Comparison of ENCODE assay signal across 28 mouse cellular contexts in the genomic region with DNA sequence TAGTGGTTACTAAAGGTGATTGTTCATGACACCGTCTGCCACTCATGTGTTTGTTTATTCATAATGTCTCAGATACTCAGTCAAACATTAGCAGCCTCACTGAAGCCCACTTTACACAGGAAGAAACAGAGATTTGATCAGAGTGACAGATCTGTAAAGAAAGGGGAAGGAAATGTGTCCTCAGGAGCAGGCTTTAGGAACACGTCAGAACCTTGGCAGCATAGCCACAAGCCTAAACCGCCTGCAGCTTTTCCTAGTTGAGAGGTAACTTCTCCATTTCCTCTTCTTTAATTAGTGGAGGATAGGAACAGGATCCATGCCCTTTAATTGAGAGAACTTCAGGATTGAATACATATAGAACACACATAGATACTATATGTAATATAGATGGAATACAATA.
DNase-seq lines count a peak whose midpoint lies in the region; ATAC-seq and TF ChIP-seq lines count a peak whose summit lies in the region.
"Had no signal": no experiment of that assay in that cellular context is flagged by ENCODE, and none has a peak within 500 bp of the region (broad histone marks: within the 10 kb centered on the region; RNA-seq: fewer than 3 reads in every experiment).

No protein-coding gene starts in this region.

- no peaks in the 10 kb centered on the region for H3K9me3 ChIP-seq in forebrain, embryonic 13.5 days (replicated peaks)
- no peaks in the 10 kb centered on the region for H3K9me3 ChIP-seq in forebrain, embryonic 11.5 days (ENCODE audit: control insufficient read depth, low read length)
- H3K9me3 ChIP-seq in midbrain, embryonic 12.5 days: no peaks in the 10 kb centered on the region
- H3K9me3 ChIP-seq in midbrain, postnatal 0 days (ENCODE audit: low read length): no peaks in the 10 kb centered on the region
- H3K9me3 ChIP-seq: embryonic facial prominence, embryonic 10.5 days; embryonic facial prominence, embryonic 13.5 days; G1E; heart, embryonic 12.5 days; heart, embryonic 15.5 days had no signal

- H3K4me1 ChIP-seq in forebrain, embryonic 13.5 days: peaks cover 82% of the 10 kb centered on the region
- peaks cover 28% of the 10 kb centered on the region for H3K4me1 ChIP-seq in forebrain, embryonic 11.5 days (replicated peaks; ENCODE audit: control insufficient read depth, insufficient read depth, low read length)
- H3K4me1 ChIP-seq in midbrain, embryonic 12.5 days: peaks cover 77% of the 10 kb centered on the region
- H3K4me1 ChIP-seq in midbrain, postnatal 0 days (ENCODE audit: insufficient read depth, low read length): peaks cover 12% of the 10 kb centered on the region; the same call in 1 of the 2 replicates

- no peaks in the 10 kb centered on the region for H3K27me3 ChIP-seq in forebrain, embryonic 13.5 days
- peaks cover 22% of the 10 kb centered on the region for H3K27me3 ChIP-seq in forebrain, embryonic 11.5 days (ENCODE audit: control insufficient read depth, insufficient read depth, low read length)
- peaks cover 95% of the 10 kb centered on the region for H3K27me3 ChIP-seq in midbrain, embryonic 12.5 days
- H3K27me3 ChIP-seq in midbrain, postnatal 0 days (ENCODE audit: insufficient read depth, low read length): peaks cover 25% of the 10 kb centered on the region

- no peak for TF ChIP-seq CTCF in midbrain, postnatal 0 days (IDR thresholded peaks at IDR 0.05)

- no peak for ATAC-seq in forebrain, embryonic 13.5 days
- ATAC-seq in forebrain, embryonic 11.5 days (replicated peaks; ENCODE audit: low FRiP score): no peak
- ATAC-seq in midbrain, embryonic 12.5 days (ENCODE audit: low FRiP score, low read depth): no peak
- no peak for ATAC-seq in midbrain, postnatal 0 days (ENCODE audit: low FRiP score)
- peak; percentile 48; the same call in 1 of the 2 replicates for ATAC-seq in common myeloid progenitor, adult 5-6 weeks (replicated peaks; ENCODE audit: low read depth, poor library complexity, severe bottlenecking)
- ATAC-seq in megakaryocyte progenitor cell, adult 5-6 weeks (replicated peaks; ENCODE audit: poor library complexity): 0 out of 2 replicates have a peak, but pooled peaks have one; percentile 20
- ATAC-seq: Patski had no signal

- peak overlapping the region; percentile 56 for H3K9ac ChIP-seq in forebrain, embryonic 13.5 days
- H3K9ac ChIP-seq in forebrain, embryonic 11.5 days (ENCODE audit: low read length): no peak overlapping the region; the same call in 1 of the 2 replicates
- H3K9ac ChIP-seq in midbrain, embryonic 12.5 days (replicated peaks): no peak overlapping the region
- H3K9ac ChIP-seq in midbrain, postnatal 0 days (replicated peaks; ENCODE audit: low read length, poor library complexity, severe bottlenecking): no peak overlapping the region
- H3K9ac ChIP-seq: embryonic facial prominence, embryonic 13.5 days; heart, embryonic 12.5 days; heart, embryonic 15.5 days; hindbrain, embryonic 14.5 days had no signal

- peak overlapping the region; percentile 99 for H3K27ac ChIP-seq in forebrain, embryonic 13.5 days
- H3K27ac ChIP-seq in forebrain, embryonic 11.5 days (ENCODE audit: low read depth, low read length): no peak overlapping the region
- no peak overlapping the region for H3K27ac ChIP-seq in midbrain, embryonic 12.5 days (replicated peaks)
- H3K27ac ChIP-seq in midbrain, postnatal 0 days (ENCODE audit: low read depth, low read length): no peak overlapping the region
- H3K27ac ChIP-seq: embryonic facial prominence, embryonic 10.5 days; embryonic facial prominence, embryonic 13.5 days; heart, embryonic 15.5 days; hindbrain, embryonic 14.5 days had no signal

- H3K4me3 ChIP-seq in forebrain, embryonic 13.5 days: no peak overlapping the region
- no peak overlapping the region for H3K4me3 ChIP-seq in forebrain, embryonic 11.5 days (ENCODE audit: low read depth, low read length)
- H3K4me3 ChIP-seq in midbrain, embryonic 12.5 days: no peak overlapping the region
- H3K4me3 ChIP-seq in midbrain, postnatal 0 days (ENCODE audit: low read depth, low read length): no peak overlapping the region
- H3K4me3 ChIP-seq: embryonic facial prominence, embryonic 10.5 days; embryonic facial prominence, embryonic 13.5 days; erythroblast, embryonic 14.5 days; heart, embryonic 12.5 days; heart, embryonic 15.5 days had no signal

- no peaks in the 10 kb centered on the region for H3K36me3 ChIP-seq in forebrain, embryonic 13.5 days (ENCODE audit: poor library complexity, severe bottlenecking)
- no peaks in the 10 kb centered on the region for H3K36me3 ChIP-seq in forebrain, embryonic 11.5 days (ENCODE audit: control insufficient read depth, insufficient read depth, low read length)
- H3K36me3 ChIP-seq in midbrain, embryonic 12.5 days: 0 out of 2 replicates have a peak, but pooled peaks cover 4% of the 10 kb centered on the region
- no peaks in the 10 kb centered on the region for H3K36me3 ChIP-seq in midbrain, postnatal 0 days (ENCODE audit: insufficient read depth, low read length)
- H3K36me3 ChIP-seq: embryonic facial prominence, embryonic 10.5 days; embryonic facial prominence, embryonic 13.5 days; G1E; heart, embryonic 12.5 days; heart, embryonic 15.5 days had no signal

- peak overlapping the region; percentile 82 for H3K4me2 ChIP-seq in forebrain, embryonic 13.5 days
- H3K4me2 ChIP-seq in forebrain, embryonic 11.5 days (ENCODE audit: low read depth, low read length, severe bottlenecking): no peak overlapping the region
- H3K4me2 ChIP-seq in midbrain, embryonic 12.5 days (replicated peaks): 0 out of 2 replicates have a peak overlapping the region, but pooled peaks have one; percentile 17
- H3K4me2 ChIP-seq in midbrain, postnatal 0 days (ENCODE audit: low read depth, low read length, poor library complexity, severe bottlenecking): no peak overlapping the region
- H3K4me2 ChIP-seq: embryonic facial prominence, embryonic 13.5 days; heart, embryonic 12.5 days; heart, embryonic 15.5 days; hindbrain, embryonic 14.5 days had no signal

- no peak for DNase-seq in forebrain, embryonic 11.5 days (ENCODE audit: low spot score)
- no peak for DNase-seq in midbrain, postnatal 0 days (ENCODE audit: low spot score)
- no peak for DNase-seq in spleen, postnatal 14 days (ENCODE audit: low spot score in 2 of 2)
- DNase-seq: adrenal gland, postnatal 10 days; adrenal gland, postnatal 36 days; B cell, adult 2 months; cerebellum, adult 11 months; cerebellum, adult 2 months; cerebellum, adult 9-11 months; cerebellum, postnatal 25 days; embryo, embryonic 11 days; gastrocnemius, postnatal 25 days; heart, adult 18-20 months; heart, postnatal 10 days; heart, postnatal 36 days; kidney, adult 11 months had no signal

- WGBS in forebrain, embryonic 13.5 days: 11% methylated on average over 3 of the region's 3 CpGs
- WGBS in forebrain, embryonic 11.5 days: 12% methylated on average over 3 of the region's 3 CpGs
- WGBS in midbrain, embryonic 12.5 days: 6% methylated on average over 3 of the region's 3 CpGs
- WGBS in midbrain, postnatal 0 days: 34% methylated on average over 3 of the region's 3 CpGs

Comparison
In these comparisons a context has a peak if more than half of its experiments do, and no peak if none do; other contexts are left out.
1. H3K4me2 ChIP-seq: peak in forebrain, embryonic 13.5 days (single experiment) and midbrain, embryonic 12.5 days (single experiment); none in forebrain, embryonic 11.5 days (single experiment) and midbrain, postnatal 0 days (single experiment).
2. ATAC-seq: peak in common myeloid progenitor, adult 5-6 weeks (single experiment) and megakaryocyte progenitor cell, adult 5-6 weeks (single experiment); none in forebrain, embryonic 13.5 days (single experiment), forebrain, embryonic 11.5 days (single experiment), midbrain, embryonic 12.5 days (single experiment) and midbrain, postnatal 0 days (single experiment).